16 mouse cellular contexts compared by ENCODE assay signal in genomic region chr6:118795716-118796115, GRCm38 (mm10).
DNase-seq lines count a peak whose midpoint lies in the region; ATAC-seq and TF ChIP-seq lines count a peak whose summit lies in the region.
"Had no signal": no experiment of that assay in that cellular context is flagged by ENCODE, and none has a peak within 500 bp of the region (broad histone marks: within the 10 kb centered on the region; RNA-seq: fewer than 3 reads in every experiment).

No protein-coding gene starts in this region.

- peaks cover 66% of the 10 kb centered on the region for H3K4me1 ChIP-seq in heart, embryonic 12.5 days (replicated peaks)
- peaks cover 44% of the 10 kb centered on the region for H3K4me1 ChIP-seq in heart, embryonic 10.5 days
- H3K4me1 ChIP-seq in hindbrain, embryonic 15.5 days (replicated peaks): peaks cover 27% of the 10 kb centered on the region
- peaks cover 21% of the 10 kb centered on the region for H3K4me1 ChIP-seq in olfactory bulb, adult 2 months (ENCODE audit: control insufficient read depth, insufficient read depth, low read length)
- H3K4me1 ChIP-seq: liver, embryonic 12.5 days had no signal

- H3K4me3 ChIP-seq in heart, embryonic 12.5 days: no peak overlapping the region
- no peak overlapping the region for H3K4me3 ChIP-seq in heart, embryonic 10.5 days
- no peak overlapping the region for H3K4me3 ChIP-seq in layer of hippocampus, adult 2 months
- H3K4me3 ChIP-seq in hindbrain, embryonic 15.5 days: no peak overlapping the region
- H3K4me3 ChIP-seq in olfactory bulb, adult 2 months (ENCODE audit: insufficient read depth, low read depth, low read length): no peak overlapping the region
- H3K4me3 ChIP-seq: forebrain, embryonic 12.5 days; liver, embryonic 12.5 days; neural tube, embryonic 12.5 days had no signal

- no peak for TF ChIP-seq CTCF in layer of hippocampus, adult 2 months (conservative IDR thresholded peaks at IDR 0.05)
- no peak for TF ChIP-seq CTCF in olfactory bulb, adult 2 months (IDR thresholded peaks at IDR 0.05; ENCODE audit: insufficient read depth, low read depth, low read length)

- ATAC-seq in heart, embryonic 12.5 days (ENCODE audit: insufficient number of reproducible peaks, low FRiP score): no peak
- peak; percentile 39; the same call in 1 of the 2 replicates for ATAC-seq in hindbrain, embryonic 15.5 days (ENCODE audit: low FRiP score, low read depth)
- ATAC-seq: liver, embryonic 12.5 days had no signal

- no peaks in the 10 kb centered on the region for H3K27me3 ChIP-seq in heart, embryonic 12.5 days (replicated peaks)
- H3K27me3 ChIP-seq in heart, embryonic 10.5 days (ENCODE audit: insufficient read depth, poor library complexity, severe bottlenecking): no peaks in the 10 kb centered on the region
- no peaks in the 10 kb centered on the region for H3K27me3 ChIP-seq in hindbrain, embryonic 15.5 days
- H3K27me3 ChIP-seq: forebrain, embryonic 12.5 days; liver, embryonic 12.5 days; neural tube, embryonic 12.5 days had no signal

- H3K36me3 ChIP-seq in heart, embryonic 12.5 days: no peaks in the 10 kb centered on the region
- no peaks in the 10 kb centered on the region for H3K36me3 ChIP-seq in heart, embryonic 10.5 days
- H3K36me3 ChIP-seq in hindbrain, embryonic 15.5 days: no peaks in the 10 kb centered on the region
- H3K36me3 ChIP-seq: forebrain, embryonic 12.5 days; liver, embryonic 12.5 days; neural tube, embryonic 12.5 days had no signal

- no peak overlapping the region for H3K9ac ChIP-seq in heart, embryonic 12.5 days
- H3K9ac ChIP-seq in hindbrain, embryonic 15.5 days: no peak overlapping the region
- H3K9ac ChIP-seq: forebrain, embryonic 12.5 days; liver, embryonic 12.5 days; lung, embryonic 14.5 days; neural tube, embryonic 12.5 days had no signal

- no peaks in the 10 kb centered on the region for H3K9me3 ChIP-seq in heart, embryonic 12.5 days (replicated peaks)
- no peaks in the 10 kb centered on the region for H3K9me3 ChIP-seq in heart, embryonic 10.5 days
- H3K9me3 ChIP-seq in hindbrain, embryonic 15.5 days: no peaks in the 10 kb centered on the region
- H3K9me3 ChIP-seq: forebrain, embryonic 12.5 days; neural tube, embryonic 12.5 days had no signal

- peak overlapping the region; percentile 21; the same call in 1 of the 2 replicates for H3K27ac ChIP-seq in heart, embryonic 12.5 days (ENCODE audit: poor library complexity, severe bottlenecking)
- no peak overlapping the region for H3K27ac ChIP-seq in heart, embryonic 10.5 days
- H3K27ac ChIP-seq in layer of hippocampus, adult 2 months: 0 out of 2 replicates have a peak overlapping the region, but pooled peaks have one; percentile 21
- H3K27ac ChIP-seq in hindbrain, embryonic 15.5 days (replicated peaks): peak overlapping the region; percentile 52; the same call in 1 of the 2 replicates
- 0 out of 2 replicates have a peak overlapping the region, but pooled peaks have one; percentile 14 for H3K27ac ChIP-seq in olfactory bulb, adult 2 months (ENCODE audit: insufficient read depth, low read depth, low read length)
- H3K27ac ChIP-seq: forebrain, embryonic 12.5 days; liver, embryonic 12.5 days; neural tube, embryonic 12.5 days had no signal

- no peak for DNase-seq in heart, embryonic 10.5 days (ENCODE audit: low spot score)
- no peak for DNase-seq in layer of hippocampus, adult 2 months (ENCODE audit: low spot score in 2 of 2)
- no peak for DNase-seq in layer of hippocampus, adult 8-10 months (ENCODE audit: low spot score in 2 of 2)
- no peak for DNase-seq in embryo, embryonic 11 days
- no peak for DNase-seq in right cerebral cortex, adult 2 months (ENCODE audit: low spot score in 2 of 2)
- DNase-seq: cerebellum, postnatal 25 days; kidney, adult 11 months; kidney, postnatal 10 days; lung, embryonic 14.5 days; thymus, postnatal 14 days had no signal

- no peak for TF ChIP-seq POLR2A in olfactory bulb, adult 2 months (IDR thresholded peaks at IDR 0.05; ENCODE audit: insufficient read depth, low read depth, low read length)

- H3K4me2 ChIP-seq in heart, embryonic 12.5 days: no peak overlapping the region
- H3K4me2 ChIP-seq in hindbrain, embryonic 15.5 days: no peak overlapping the region
- H3K4me2 ChIP-seq: forebrain, embryonic 12.5 days; liver, embryonic 12.5 days; lung, embryonic 14.5 days; neural tube, embryonic 12.5 days had no signal
